Mouse (Mus musculus) spleen, adult 2 months (tissue): Measurements from ENCODE around the gene Ddx52.

Source experiments
- CTCF ChIP-seq: fragments of 200-500 bp; IDR thresholded peaks from 2 replicates; pipeline ENCODE4 v1.5.1; 2011; ENCODE audit warnings: mild to moderate bottlenecking, inconsistent platforms; ENCODE audit not compliant: insufficient read depth, insufficient read length, insufficient replicate concordance; ENCODE audit errors: extremely low read depth
- POLR2A ChIP-seq: fragments of 200-500 bp; IDR thresholded peaks from 2 replicates; pipeline ENCODE4 v1.6.1; 2011; ENCODE audit warnings: low read depth, low read length, inconsistent platforms

DNA sequence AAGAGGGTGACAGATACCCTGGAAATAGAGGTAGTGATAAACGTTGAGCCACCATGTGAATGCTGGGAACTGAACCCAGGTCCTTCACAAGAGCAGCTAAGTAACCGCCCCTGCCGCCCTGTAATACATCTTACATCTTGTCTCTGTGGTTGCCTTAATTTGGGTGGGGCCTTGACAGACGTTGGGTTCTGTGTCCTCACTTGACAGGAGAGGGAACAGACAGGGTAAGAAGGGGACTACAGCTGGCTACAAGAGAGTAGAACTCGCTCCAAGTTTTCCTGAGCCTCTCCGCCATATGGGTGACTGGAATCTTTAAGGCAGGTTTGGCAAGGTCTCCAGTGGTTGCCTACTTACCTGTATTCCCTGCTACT lies 26.3 kb downstream of the Ddx52 start:
- TF ChIP-seq POLR2A: no peak
- TF ChIP-seq CTCF: no peak
